Mouse (Mus musculus): ENCODE data around the gene Ice2.

Ice2 gene

GRCm38 (mm10) chr9:69404671-69405070 lies 7.0 kb downstream of the Ice2 start:
- DNase-seq (ENCODE audit: inconsistent ontology term): peak; percentile 59

GRCm38 (mm10) chr9:69419476-69419875 lies 21.8 kb downstream of the Ice2 start:
- DNase-seq (ENCODE audit: inconsistent ontology term): no peak

GRCm38 (mm10) chr9:69430531-69430930 lies 32.8 kb downstream of the Ice2 start:
- DNase-seq (ENCODE audit: inconsistent ontology term): no peak

- DNase-seq (ENCODE audit: inconsistent ontology term): peak; percentile 93
Measured at GRCm38 (mm10) chr9:69431863-69432555, 34.3 kb downstream of the Ice2 start.

GRCm38 (mm10) chr9:69435194-69435593 lies 37.5 kb downstream of the Ice2 start:
- no peak for DNase-seq (ENCODE audit: inconsistent ontology term)

GRCm38 (mm10) chr9:69435662-69436061 lies 38.0 kb downstream of the Ice2 start:
- no peak for DNase-seq (ENCODE audit: inconsistent ontology term)

- DNase-seq (ENCODE audit: inconsistent ontology term): peak; percentile 45
Measured at GRCm38 (mm10) chr9:69439805-69440357, 42.2 kb downstream of the Ice2 start.

GRCm38 (mm10) chr9:69442471-69443038 lies 44.8 kb downstream of the Ice2 start:
- peak; percentile 44 for DNase-seq (ENCODE audit: inconsistent ontology term)

- DNase-seq (ENCODE audit: inconsistent ontology term): peak; percentile 91
Measured at GRCm38 (mm10) chr9:69443203-69443602, 45.5 kb downstream of the Ice2 start.

GRCm38 (mm10) chr9:69448801-69449200 lies 51.1 kb downstream of the Ice2 start:
- DNase-seq (ENCODE audit: inconsistent ontology term): no peak

GRCm38 (mm10) chr9:69450636-69451035 lies 52.9 kb downstream of the Ice2 start:
- no peak for DNase-seq (ENCODE audit: inconsistent ontology term)

GRCm38 (mm10) chr9:69451886-69452810 lies 54.4 kb downstream of the Ice2 start:
- DNase-seq (ENCODE audit: inconsistent ontology term): no peak

- DNase-seq (ENCODE audit: inconsistent ontology term): peak; percentile 95
Measured at GRCm38 (mm10) chr9:69453066-69453900, 55.6 kb downstream of the Ice2 start, which contains the start of gene Anxa2. TSS of gene Anxa2 (plus strand) at chr9:69453620.

GRCm38 (mm10) chr9:69453901-69454666 lies 56.4 kb downstream of the Ice2 start:
- DNase-seq (ENCODE audit: inconsistent ontology term): peak; percentile 68

- no peak for DNase-seq (ENCODE audit: inconsistent ontology term)
Measured at GRCm38 (mm10) chr9:69454691-69455090, 57.0 kb downstream of the Ice2 start.

GRCm38 (mm10) chr9:69455391-69455790 lies 57.7 kb downstream of the Ice2 start:
- peak; percentile 62 for DNase-seq (ENCODE audit: inconsistent ontology term)

- peak; percentile 75 for DNase-seq (ENCODE audit: inconsistent ontology term)
Measured at GRCm38 (mm10) chr9:69456406-69457075, 58.8 kb downstream of the Ice2 start.

- peak; percentile 41 for DNase-seq (ENCODE audit: inconsistent ontology term)
Measured at GRCm38 (mm10) chr9:69457143-69457542, 59.4 kb downstream of the Ice2 start.

GRCm38 (mm10) chr9:69457747-69458625 lies 60.3 kb downstream of the Ice2 start:
- DNase-seq (ENCODE audit: inconsistent ontology term): peak; percentile 98
